Mouse (Mus musculus) limb, embryonic 12.5 days (tissue): Measurements from ENCODE around the gene Ago4. TPM values are rescaled to one million over a fixed set of nuclear protein-coding genes. Genes with fewer than 3 reads are reported as not detected.
"Not testable (repeated sequence)": the region's sequence is repeated elsewhere in the genome, so short reads cannot be mapped to it uniquely, and the experiment has no call there.

ENCODE experiments used
- ATAC-seq: fragments of 200-750 bp; cut with Nextera tagmentation; 2 replicates; pipeline ENCODE4 v1.8.0; 2017; ENCODE audit warnings: low read depth, moderate TSS enrichment; ENCODE audit not compliant: insufficient number of reproducible peaks, insufficient read depth, low FRiP score, low TSS enrichment
- H3K27ac ChIP-seq: fragments of 300-500 bp; sonication (generic); 2 replicates; pipeline ENCODE4 v1.5.1; 2016; ENCODE audit warnings: mild to moderate bottlenecking, moderate library complexity
- H3K27me3 ChIP-seq: fragments of 300-500 bp; sonication (generic); 2 replicates; pipeline ENCODE4 v1.6.1; 2016; ENCODE audit warnings: mild to moderate bottlenecking, moderate library complexity
- H3K36me3 ChIP-seq: fragments of 300-500 bp; sonication (generic); 2 replicates; pipeline ENCODE4 v1.6.1; 2016; ENCODE audit warnings: mild to moderate bottlenecking, moderate library complexity
- H3K4me1 ChIP-seq: fragments of 300-500 bp; sonication (generic); replicated peaks from 2 replicates; pipeline ENCODE4 v1.6.1; 2016
- H3K4me2 ChIP-seq: fragments of 300-500 bp; sonication (generic); 2 replicates; pipeline ENCODE4 v1.6.1; 2016; ENCODE audit warnings: mild to moderate bottlenecking, moderate library complexity
- H3K4me3 ChIP-seq: fragments of 300-500 bp; sonication (generic); replicated peaks from 2 replicates; pipeline ENCODE4 v1.5.1; 2016; ENCODE audit warnings: mild to moderate bottlenecking
- H3K9ac ChIP-seq: fragments of 300-500 bp; sonication (generic); replicated peaks from 2 replicates; pipeline ENCODE4 v1.6.1; 2016; ENCODE audit warnings: mild to moderate bottlenecking, moderate library complexity
- H3K9me3 ChIP-seq: fragments of 300-500 bp; sonication (generic); 2 replicates; pipeline ENCODE4 v1.6.1; 2016; ENCODE audit warnings: mild to moderate bottlenecking, moderate library complexity
- WGBS: fragments of 180-500 bp; shearing (Covaris S2); methylation state at CpG from one replicate; pipeline ENCODE4 v1.1.7; 2016; 5-methylcytosine and 5-hydroxymethylcytosine counted together
- polyA plus RNA-seq: library from polyadenylated mRNA; unstranded; fragments of >200 nt; fragmentation: Nextera tagmentation; extraction: Ambion mirVana; gene quantifications from 2 replicates; pipeline ENCODE4 v1.2.1, GENCODE M21; 2016

Ago4 gene
- polyA plus RNA-seq, 1 experiment from 2014 or later = 2.3 TPM

- Histone ChIP-seq H3K27me3 (no peaks in the 10 kb centered on the region), H3K36me3 (no peaks in the 10 kb centered on the region), H3K27ac (no peak overlapping the region), H3K4me2 (no peak overlapping the region), H3K9ac (no peak overlapping the region), H3K4me3 (no peak overlapping the region), H3K9me3 (no peaks in the 10 kb centered on the region), H3K4me1 (peaks cover 6% of the 10 kb centered on the region)
- 83% methylated on average over 7 of the region's 7 CpGs for WGBS
- ATAC-seq = no peak
Measured at GRCm38 (mm10) chr4:126552136-126552535, 18.9 kb upstream of the Ago4 start.

- Histone ChIP-seq H3K4me1 (no peaks in the 10 kb centered on the region), H3K27ac (no peak overlapping the region), H3K27me3 (no peaks in the 10 kb centered on the region), H3K9ac (no peak overlapping the region), H3K36me3 (no peaks in the 10 kb centered on the region), H3K4me2 (no peak overlapping the region), H3K9me3 (no peaks in the 10 kb centered on the region), H3K4me3 (no peak overlapping the region)
- no peak for ATAC-seq
- 79% methylated on average over 2 of the region's 2 CpGs for WGBS
Measured at GRCm38 (mm10) chr4:126546183-126546582, 12.9 kb upstream of the Ago4 start.

- Histone ChIP-seq H3K36me3 (no peaks in the 10 kb centered on the region), H3K4me2 (no peak overlapping the region), H3K4me1 (no peaks in the 10 kb centered on the region), H3K4me3 (no peak overlapping the region), H3K27me3 (no peaks in the 10 kb centered on the region), H3K27ac (no peak overlapping the region), H3K9ac (no peak overlapping the region), H3K9me3 (no peaks in the 10 kb centered on the region)
- WGBS = 61% methylated on average over 7 of the region's 7 CpGs
- no peak for ATAC-seq
Measured at GRCm38 (mm10) chr4:126545703-126546102, 12.4 kb upstream of the Ago4 start.

- WGBS = 81% methylated on average over 1 of the region's 1 CpGs
- no peak overlapping the region for H3K4me2 ChIP-seq
- H3K4me3 ChIP-seq = no peak overlapping the region
- ATAC-seq = no peak
- no peak overlapping the region for H3K27ac ChIP-seq
- H3K9ac ChIP-seq = no peak overlapping the region
- no peaks in the 10 kb centered on the region for H3K27me3 ChIP-seq
- no peaks in the 10 kb centered on the region for H3K9me3 ChIP-seq
- no peaks in the 10 kb centered on the region for H3K36me3 ChIP-seq
- no peaks in the 10 kb centered on the region for H3K4me1 ChIP-seq
Measured at GRCm38 (mm10) chr4:126545016-126545415, 11.7 kb upstream of the Ago4 start.

GRCm38 (mm10) chr4:126542838-126543237 lies 9.6 kb upstream of the Ago4 start:
- no peak overlapping the region for H3K9ac ChIP-seq
- WGBS = 66% methylated on average over 7 of the region's 7 CpGs

GRCm38 (mm10) chr4:126540487-126541071 lies 7.3 kb upstream of the Ago4 start:
- H3K36me3 ChIP-seq = no peaks in the 10 kb centered on the region
- no peak overlapping the region for H3K4me3 ChIP-seq
- H3K4me1 ChIP-seq = no peaks in the 10 kb centered on the region
- no peak overlapping the region for H3K27ac ChIP-seq
- peaks cover 4% of the 10 kb centered on the region; the same call in 1 of the 2 replicates for H3K27me3 ChIP-seq
- H3K9me3 ChIP-seq = no peaks in the 10 kb centered on the region
- WGBS = 77% methylated on average over 3 of the region's 3 CpGs
- no peak overlapping the region for H3K4me2 ChIP-seq
- ATAC-seq = no peak
- H3K9ac ChIP-seq = no peak overlapping the region

More at GRCm38 (mm10) chr4:126542838-126543237, 9.6 kb upstream of the Ago4 start:
- H3K36me3 ChIP-seq = no peaks in the 10 kb centered on the region
- no peak overlapping the region for H3K4me2 ChIP-seq
- H3K4me3 ChIP-seq = no peak overlapping the region
- H3K27ac ChIP-seq = no peak overlapping the region
- no peaks in the 10 kb centered on the region for H3K9me3 ChIP-seq
- no peaks in the 10 kb centered on the region for H3K4me1 ChIP-seq
- H3K27me3 ChIP-seq = no peaks in the 10 kb centered on the region
- no peak for ATAC-seq

- WGBS = 75% methylated on average over 5 of the region's 5 CpGs
- H3K4me3 ChIP-seq = no peak overlapping the region
- H3K9ac ChIP-seq = no peak overlapping the region
- no peak overlapping the region for H3K4me2 ChIP-seq
- no peak for ATAC-seq
- H3K4me1 ChIP-seq = peaks cover 3% of the 10 kb centered on the region
- H3K27ac ChIP-seq = no peak overlapping the region
- no peaks in the 10 kb centered on the region for H3K36me3 ChIP-seq
- no peaks in the 10 kb centered on the region for H3K9me3 ChIP-seq
- peaks cover 15% of the 10 kb centered on the region; the same call in 1 of the 2 replicates for H3K27me3 ChIP-seq
Measured at GRCm38 (mm10) chr4:126536865-126537264, 3.6 kb upstream of the Ago4 start.

- H3K27ac ChIP-seq, H3K4me2 ChIP-seq, H3K4me1 ChIP-seq, H3K36me3 ChIP-seq, H3K9ac ChIP-seq, ATAC-seq, H3K9me3 ChIP-seq, H3K4me3 ChIP-seq: not testable (repeated sequence)
- 93% methylated on average over 7 of the region's 7 CpGs for WGBS
- peaks cover 15% of the 10 kb centered on the region; the same call in 1 of the 2 replicates for H3K27me3 ChIP-seq
Measured at GRCm38 (mm10) chr4:126535631-126536030, 2.4 kb upstream of the Ago4 start.

GRCm38 (mm10) chr4:126533729-126534070 lies 428 bp upstream of the Ago4 start:
- 10% methylated on average over 7 of the region's 7 CpGs for WGBS
- Histone ChIP-seq H3K36me3 (no peaks in the 10 kb centered on the region), H3K4me2 (peak overlapping the region; percentile 90), H3K9me3 (no peaks in the 10 kb centered on the region), H3K4me1 (peaks cover 3% of the 10 kb centered on the region), H3K9ac (peak overlapping the region; percentile 87), H3K4me3 (peak overlapping the region; percentile 95), H3K27me3 (peaks cover 15% of the 10 kb centered on the region; the same call in 1 of the 2 replicates), H3K27ac (no peak overlapping the region)
- peak; percentile 39; the same call in 1 of the 2 replicates for ATAC-seq

- no peak overlapping the region for H3K9ac ChIP-seq
- peaks cover 3% of the 10 kb centered on the region for H3K4me1 ChIP-seq
- peaks cover 15% of the 10 kb centered on the region; the same call in 1 of the 2 replicates for H3K27me3 ChIP-seq
- WGBS = 34% methylated on average over 5 of the region's 5 CpGs
- no peak for ATAC-seq
- H3K4me3 ChIP-seq = peak overlapping the region; percentile 95
- H3K36me3 ChIP-seq = no peaks in the 10 kb centered on the region
- H3K9me3 ChIP-seq = no peaks in the 10 kb centered on the region
- H3K4me2 ChIP-seq = peak overlapping the region; percentile 90
- H3K27ac ChIP-seq = no peak overlapping the region
Measured at GRCm38 (mm10) chr4:126532292-126532691, 980 bp downstream of the Ago4 start.

- Histone ChIP-seq H3K27ac (no peak overlapping the region), H3K4me2 (no peak overlapping the region), H3K9me3 (no peaks in the 10 kb centered on the region), H3K27me3 (no peaks in the 10 kb centered on the region), H3K4me1 (no peaks in the 10 kb centered on the region), H3K9ac (no peak overlapping the region), H3K4me3 (no peak overlapping the region), H3K36me3 (no peaks in the 10 kb centered on the region)
- ATAC-seq = no peak
- WGBS = 94% methylated on average over 5 of the region's 5 CpGs
Measured at GRCm38 (mm10) chr4:126526828-126527227, 6.4 kb downstream of the Ago4 start.

- Histone ChIP-seq H3K4me2 (no peak overlapping the region), H3K36me3 (no peaks in the 10 kb centered on the region), H3K4me1 (no peaks in the 10 kb centered on the region), H3K4me3 (no peak overlapping the region), H3K9me3 (no peaks in the 10 kb centered on the region), H3K9ac (no peak overlapping the region), H3K27me3 (no peaks in the 10 kb centered on the region), H3K27ac (no peak overlapping the region)
- ATAC-seq = no peak
- WGBS = 82% methylated on average over 3 of the region's 3 CpGs
Measured at GRCm38 (mm10) chr4:126526164-126526563, 7.1 kb downstream of the Ago4 start.
